Mouse (Mus musculus) heart, postnatal 0 days (tissue): ENCODE measurements around the gene Irak2.

Source experiments
- CTCF ChIP-seq: IDR thresholded peaks from 2 replicates; pipeline ENCODE4 v1.5.1; 2016; ENCODE audit warnings: antibody characterized with exemption, control low read depth, low read depth
- EP300 ChIP-seq: IDR thresholded peaks from 2 replicates; pipeline ENCODE4 v1.6.1; 2016; ENCODE audit warnings: antibody characterized with exemption, low read depth

DNA sequence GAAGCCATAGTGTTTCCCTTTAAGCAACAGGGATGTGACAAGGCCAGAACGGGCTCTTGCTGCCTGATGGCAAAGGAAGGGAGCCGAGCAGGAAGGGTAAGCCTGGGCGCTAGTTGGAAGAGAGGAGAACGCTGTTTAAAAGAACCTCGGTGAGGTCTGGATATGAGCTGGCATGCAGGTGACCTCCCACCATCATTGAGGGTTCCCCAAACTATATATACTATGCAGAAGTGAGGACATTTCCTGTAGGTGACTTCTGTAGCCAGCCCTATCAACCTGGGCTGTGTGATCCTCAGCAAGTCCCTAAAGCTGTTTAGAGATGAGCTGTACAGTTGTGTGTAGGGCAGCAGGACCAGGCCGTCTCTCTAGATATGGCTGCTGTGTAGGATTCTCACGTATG lies 26.0 kb downstream of the Irak2 start:
- TF ChIP-seq EP300 (no peak), CTCF (no peak)
